Mouse (Mus musculus): ENCODE measurements around the gene Usp24. TPM values are rescaled to one million over a fixed set of nuclear protein-coding genes. Genes with fewer than 3 reads are reported as not detected.

Gene Usp24
- total and polyA plus RNA-seq, 3 experiments = 27.0 to 40.8 (median 31.9) TPM

- no peak for TF ChIP-seq SIN3A (IDR thresholded peaks at IDR 0.05; ENCODE audit: low read length)
- no peak for TF ChIP-seq ZNF384 (IDR thresholded peaks at IDR 0.05; ENCODE audit: low read depth, low read length)
- no peak for TF ChIP-seq RAD21 (IDR thresholded peaks at IDR 0.05; ENCODE audit: low read depth, low read length)
- TF ChIP-seq KAT2A (conservative IDR thresholded peaks at IDR 0.05; ENCODE audit: low read depth, low read length) = no peak
- H3K27me3 ChIP-seq (ENCODE audit: control insufficient read depth in 1 of 2, insufficient read depth in 2 of 2, low read length in 2 of 2) = no peaks in the 10 kb centered on the region
- peak; percentile 49 for DNase-seq (ENCODE audit: low read depth, low spot score)
- no peak overlapping the region for H3K27ac ChIP-seq (ENCODE audit: control insufficient read depth, low read depth, low read length)
- H3K4me1 ChIP-seq (ENCODE audit: control insufficient read depth in 1 of 2, insufficient read depth in 2 of 2, low read length in 2 of 2) = peaks cover 2 to 7% of the 10 kb centered on the region in 2 experiments; a peak in 3 of 4 replicates
- H3K9me3 ChIP-seq (replicated peaks; ENCODE audit: insufficient read depth, low read length) = no peaks in the 10 kb centered on the region
- H3K79me2 ChIP-seq (ENCODE audit: control insufficient read depth, insufficient read depth, low read length, poor library complexity) = no peaks in the 10 kb centered on the region
- H3K9ac ChIP-seq (ENCODE audit: control insufficient read depth, low read depth, low read length, poor library complexity, severe bottlenecking) = no peak overlapping the region
- no peak overlapping the region for H3K4me3 ChIP-seq (ENCODE audit: control insufficient read depth in 1 of 2, insufficient read depth in 1 of 2, low read depth in 2 of 2, low read length in 2 of 2)
- H3K36me3 ChIP-seq (ENCODE audit: control insufficient read depth in 1 of 2, insufficient read depth in 2 of 2, low read length in 2 of 2) = peaks cover 0 to 2% of the 10 kb centered on the region in 2 experiments; a peak in 2 of 4 replicates
These were observed 28.9 kb upstream of the Usp24 start for GRCm38 (mm10) chr4:106286958-106287743.

GRCm38 (mm10) chr4:106290201-106290600 is 25.8 kb upstream of the Usp24 start:
- Histone ChIP-seq H3K9me3 (replicated peaks; ENCODE audit: insufficient read depth, low read length) (no peaks in the 10 kb centered on the region), H3K9ac (ENCODE audit: control insufficient read depth, low read depth, low read length, poor library complexity, severe bottlenecking) (no peak overlapping the region), H3K4me1 (ENCODE audit: control insufficient read depth in 1 of 2, insufficient read depth in 2 of 2, low read length in 2 of 2) (peaks cover 0 to 19% of the 10 kb centered on the region in 2 experiments; a peak in 2 of 4 replicates), H3K27me3 (ENCODE audit: control insufficient read depth in 1 of 2, insufficient read depth in 2 of 2, low read length in 2 of 2) (no peaks in the 10 kb centered on the region), H3K27ac (ENCODE audit: control insufficient read depth, low read depth, low read length) (no peak overlapping the region), H3K36me3 (ENCODE audit: control insufficient read depth in 1 of 2, insufficient read depth in 2 of 2, low read length in 2 of 2) (peaks cover 0 to 6% of the 10 kb centered on the region in 2 experiments; a peak in 2 of 4 replicates), H3K79me2 (ENCODE audit: control insufficient read depth, insufficient read depth, low read length, poor library complexity) (no peaks in the 10 kb centered on the region), H3K4me3 (ENCODE audit: control insufficient read depth in 1 of 2, insufficient read depth in 1 of 2, low read depth in 2 of 2, low read length in 2 of 2) (no peak overlapping the region)
- TF ChIP-seq MAFK (IDR thresholded peaks at IDR 0.05; ENCODE audit: borderline replicate concordance, low read depth, low read length) (no peak), JUND (IDR thresholded peaks at IDR 0.05; ENCODE audit: low read depth, low read length) (no peak), POLR2AphosphoS2 (IDR thresholded peaks at IDR 0.05; ENCODE audit: low read length) (no peak), TAL1 (IDR thresholded peaks at IDR 0.05; ENCODE audit: low read length) (no peak), ZKSCAN1 (IDR thresholded peaks at IDR 0.05; ENCODE audit: low read depth, low read length) (no peak), MXI1 (IDR thresholded peaks at IDR 0.05; ENCODE audit: low read depth, low read length) (no peak), EP300 (IDR thresholded peaks at IDR 0.05; ENCODE audit: low read depth in 1 of 2, low read length in 2 of 2) (no peak), UBTF (IDR thresholded peaks at IDR 0.05; ENCODE audit: borderline replicate concordance, insufficient read depth, low read depth, low read length) (no peak), TCF12 (IDR thresholded peaks at IDR 0.05; ENCODE audit: low read depth, low read length) (no peak), BHLHE40 (IDR thresholded peaks at IDR 0.05; ENCODE audit: borderline replicate concordance, low read depth, low read length) (no peak), MYC (IDR thresholded peaks at IDR 0.05; ENCODE audit: low read depth, low read length) (no peak), TBP (IDR thresholded peaks at IDR 0.05; ENCODE audit: low read depth, low read length) (no peak), SMC3 (IDR thresholded peaks at IDR 0.05; ENCODE audit: low read depth, low read length) (no peak), ZC3H11A (IDR thresholded peaks at IDR 0.05; ENCODE audit: low read depth, low read length) (no peak), RAD21 (IDR thresholded peaks at IDR 0.05; ENCODE audit: low read depth, low read length) (no peak), POLR2A (IDR thresholded peaks at IDR 0.05; ENCODE audit: control insufficient read depth in 1 of 2, insufficient read depth in 1 of 2, low read depth in 1 of 2, low read length in 2 of 2, poor library complexity in 1 of 2) (no peak), HCFC1 (IDR thresholded peaks at IDR 0.05; ENCODE audit: low read depth, low read length) (no peak)
- no peak for DNase-seq (ENCODE audit: low read depth, low spot score)
